8 mouse cellular contexts compared by ENCODE assay signal in genomic region chr8:72723651-72724001, GRCm38 (mm10). TPM values are rescaled to one million over a fixed set of nuclear protein-coding genes. Genes with fewer than 3 reads are reported as not detected.
DNase-seq lines count a peak whose midpoint lies in the region; ATAC-seq lines count a peak whose summit lies in the region.

No protein-coding gene starts in this region.

- peak; percentile 16 for DNase-seq in urinary bladder, postnatal 14 days (ENCODE audit: low spot score)
- DNase-seq in urinary bladder, postnatal 4 days (ENCODE audit: low spot score in 2 of 2), result no peak
- DNase-seq in cerebellum, postnatal 10 days, result peak; percentile 53 to 54
- peak; percentile 58 for DNase-seq in kidney, postnatal 10 days
- peak; percentile 19 to 70 for DNase-seq in spleen, postnatal 4 days (ENCODE audit: low spot score in 2 of 2)
- DNase-seq in layer of hippocampus, adult 18-20 months (ENCODE audit: low spot score in 2 of 2), result no peak

- under 1% methylated on average over 30 of the region's 30 CpGs for WGBS in heart, embryonic 11.5 days (ENCODE audit: insufficient replicate concordance)

- peak overlapping the region; percentile 96 for H3K4me2 ChIP-seq in heart, embryonic 11.5 days

- H3K27ac ChIP-seq in heart, embryonic 11.5 days (ENCODE audit: low read depth, low read length), result no peak overlapping the region

- H3K4me3 ChIP-seq in heart, embryonic 11.5 days (ENCODE audit: low read depth, low read length), result peak overlapping the region; percentile 97
- H3K4me3 ChIP-seq in megakaryocyte, embryonic 14.5 days (replicated peaks), result peak overlapping the region; percentile 98

- peak overlapping the region; percentile 98 for H3K9ac ChIP-seq in heart, embryonic 11.5 days (ENCODE audit: low read depth, low read length)

- H3K9me3 ChIP-seq in heart, embryonic 11.5 days (replicated peaks; ENCODE audit: control insufficient read depth, low read length), result no peaks in the 10 kb centered on the region
- H3K9me3 ChIP-seq in megakaryocyte, embryonic 14.5 days, result no peaks in the 10 kb centered on the region

- H3K4me1 ChIP-seq in heart, embryonic 11.5 days (ENCODE audit: control insufficient read depth, insufficient read depth, low read length), result peaks cover 5% of the 10 kb centered on the region; the same call in 1 of the 2 replicates
- H3K4me1 ChIP-seq in megakaryocyte, embryonic 14.5 days, result peaks cover 82% of the 10 kb centered on the region

- no peaks in the 10 kb centered on the region for H3K27me3 ChIP-seq in heart, embryonic 11.5 days (ENCODE audit: control insufficient read depth, insufficient read depth, low read length)
- no peaks in the 10 kb centered on the region for H3K27me3 ChIP-seq in megakaryocyte, embryonic 14.5 days (replicated peaks)

- H3K36me3 ChIP-seq in heart, embryonic 11.5 days (ENCODE audit: control insufficient read depth, insufficient read depth, low read length), result peaks cover 23% of the 10 kb centered on the region
- peaks cover 48% of the 10 kb centered on the region for H3K36me3 ChIP-seq in megakaryocyte, embryonic 14.5 days (replicated peaks; ENCODE audit: low read length)

- ATAC-seq in heart, embryonic 11.5 days (replicated peaks; ENCODE audit: insufficient number of reproducible peaks, low FRiP score, low TSS enrichment), result no peak

RNA-seq across cellular contexts. Expression of gene Sin3b, which starts 0.5 kb away (rescaled TPM):
- 152 and 153 TPM in 2 replicates for polyA plus RNA-seq in heart, embryonic 11.5 days (2014; fragmentation: Nextera tagmentation; extraction: Ambion mirVana)
- 104 and 124 TPM in 2 replicates for polyA plus RNA-seq in megakaryocyte, embryonic 14.5 days (2012; ENCODE audit: insufficient read depth, low replicate concordance)
- total RNA-seq in layer of hippocampus, adult 18-20 months (2021), result 100 to 1,000 TPM; 154 to 174 TPM

RNA-seq across cellular contexts. Expression of gene F2rl3, which starts 38.1 kb away (rescaled TPM):
- 1.2 and 1.3 TPM in 2 replicates for polyA plus RNA-seq in heart, embryonic 11.5 days (2014; fragmentation: Nextera tagmentation; extraction: Ambion mirVana)
- polyA plus RNA-seq in megakaryocyte, embryonic 14.5 days (2012; ENCODE audit: insufficient read depth, low replicate concordance), result 116 and 408 TPM in 2 replicates
- total RNA-seq in layer of hippocampus, adult 18-20 months (2021), result under 1 TPM in 1 of 2 experiments, not detected in 1; 0.28 TPM

Comparison
In these comparisons a context has a peak if more than half of its experiments do, and no peak if none do; other contexts are left out.
1. DNase-seq: peak in urinary bladder, postnatal 14 days (single experiment), cerebellum, postnatal 10 days (2 of 2), kidney, postnatal 10 days (single experiment) and spleen, postnatal 4 days (2 of 2); none in urinary bladder, postnatal 4 days (0 of 2) and layer of hippocampus, adult 18-20 months (0 of 2).
2. RNA of gene F2rl3, which starts 38.1 kb away (polyA plus RNA-seq): 116 to 408 TPM in megakaryocyte, embryonic 14.5 days; 1.2 to 1.3 TPM in heart, embryonic 11.5 days; every median in the first group is over 10 times any median in the second.